Mouse (Mus musculus) hindbrain, embryonic 11.5 days (tissue): ENCODE data around the gene Ptbp2. TPM values are rescaled to one million over a fixed set of nuclear protein-coding genes. Genes with fewer than 3 reads are reported as not detected.

Source experiments
- ATAC-seq: fragments of 200-750 bp; cut with Nextera tagmentation; 2 replicates; pipeline ENCODE4 v1.8.0; 2017; ENCODE audit warnings: mild to moderate bottlenecking, moderate TSS enrichment, moderate library complexity; ENCODE audit not compliant: low FRiP score
- DNase-seq: peaks from one replicate; pipeline ENCODE4 v3.0.0-alpha.2; 2015; ENCODE audit warnings: low spot score
- H3K27ac ChIP-seq: fragments of 300-500 bp; sonication (generic); 2 replicates; pipeline ENCODE4 v1.5.1; 2014; ENCODE audit warnings: mild to moderate bottlenecking, low read depth, low read length
- H3K27me3 ChIP-seq: fragments of 300-500 bp; sonication (generic); 2 replicates; pipeline ENCODE4 v1.6.1; 2014; ENCODE audit warnings: mild to moderate bottlenecking, low read length, moderate library complexity, mixed read lengths; ENCODE audit not compliant: control insufficient read depth, insufficient read depth
- H3K36me3 ChIP-seq: fragments of 300-500 bp; sonication (generic); 2 replicates; pipeline ENCODE4 v1.6.1; 2014; ENCODE audit warnings: mild to moderate bottlenecking, low read length, moderate library complexity, mixed read lengths; ENCODE audit not compliant: control insufficient read depth, insufficient read depth
- H3K4me1 ChIP-seq: fragments of 300-500 bp; sonication (generic); replicated peaks from 2 replicates; pipeline ENCODE4 v1.6.1; 2014; ENCODE audit warnings: low read length, mixed read lengths; ENCODE audit not compliant: control insufficient read depth, insufficient read depth
- H3K4me2 ChIP-seq: fragments of 300-500 bp; sonication (generic); replicated peaks from 2 replicates; pipeline ENCODE4 v1.6.1; 2014; ENCODE audit warnings: mild to moderate bottlenecking, low read depth, low read length
- H3K4me3 ChIP-seq: fragments of 300-500 bp; sonication (generic); 2 replicates; pipeline ENCODE4 v1.5.1; 2014; ENCODE audit warnings: low read depth, low read length
- H3K9ac ChIP-seq: fragments of 300-500 bp; sonication (generic); 2 replicates; pipeline ENCODE4 v1.6.1; 2014; ENCODE audit warnings: low read depth, low read length
- H3K9me3 ChIP-seq: fragments of 300-500 bp; sonication (generic); 2 replicates; pipeline ENCODE4 v1.6.1; 2016; ENCODE audit warnings: low read length; ENCODE audit not compliant: control insufficient read depth
- whole genome bisulfite sequencing: fragments of 180-500 bp; shearing (Covaris S2); extraction: QIAGEN DNeasy Blood & Tissue Kit; methylation state at CpG from one replicate; pipeline ENCODE4 v1.1.7; 2014; 5-methylcytosine and 5-hydroxymethylcytosine counted together
- polyA plus RNA-seq: library from polyadenylated mRNA; unstranded; fragments of >200 nt; fragmentation: Nextera tagmentation; extraction: Ambion mirVana; gene quantifications from 2 replicates; pipeline ENCODE4 v1.2.1, GENCODE M21; 2014

Ptbp2 gene
- polyA plus RNA-seq, 1 experiment from 2014 or later, result 373 TPM

GRCm38 (mm10) chr3:119745801-119746200 is 38.5 kb downstream of the Ptbp2 start:
- no peak overlapping the region for H3K9ac ChIP-seq
- DNase-seq (no peak), ATAC-seq (no peak)
- no peaks in the 10 kb centered on the region for H3K27me3 ChIP-seq
- no peaks in the 10 kb centered on the region; the same call in 1 of the 2 replicates for H3K36me3 ChIP-seq
- H3K4me1 ChIP-seq, result no peaks in the 10 kb centered on the region
- 87% methylated on average over 1 of the region's 1 CpGs for WGBS
- H3K9me3 ChIP-seq, result no peaks in the 10 kb centered on the region
- no peak overlapping the region for H3K27ac ChIP-seq
- no peak overlapping the region for H3K4me3 ChIP-seq
- no peak overlapping the region for H3K4me2 ChIP-seq

- H3K27ac ChIP-seq, result no peak overlapping the region
- H3K36me3 ChIP-seq, result no peaks in the 10 kb centered on the region
- H3K4me1 ChIP-seq, result no peaks in the 10 kb centered on the region
- H3K9me3 ChIP-seq, result no peaks in the 10 kb centered on the region
- no peaks in the 10 kb centered on the region for H3K27me3 ChIP-seq
- ATAC-seq (no peak), DNase-seq (no peak)
- no peak overlapping the region for H3K4me2 ChIP-seq
- no peak overlapping the region for H3K9ac ChIP-seq
- H3K4me3 ChIP-seq, result no peak overlapping the region
- WGBS, result 84% methylated on average over 2 of the region's 2 CpGs
Observed at GRCm38 (mm10) chr3:119729863-119730262, 54.4 kb downstream of the Ptbp2 start.

- Histone ChIP-seq H3K9ac (no peak overlapping the region), H3K4me1 (no peaks in the 10 kb centered on the region), H3K4me2 (no peak overlapping the region), H3K27ac (no peak overlapping the region), H3K27me3 (no peaks in the 10 kb centered on the region), H3K4me3 (no peak overlapping the region), H3K36me3 (no peaks in the 10 kb centered on the region), H3K9me3 (no peaks in the 10 kb centered on the region)
- DNase-seq (no peak), ATAC-seq (peak; percentile 39; the same call in 1 of the 2 replicates)
- WGBS, result 89% methylated on average over 5 of the region's 5 CpGs
Observed at GRCm38 (mm10) chr3:119712066-119712465, 72.2 kb downstream of the Ptbp2 start.

- H3K4me2 ChIP-seq, result no peak overlapping the region
- H3K27ac ChIP-seq, result no peak overlapping the region
- no peak overlapping the region for H3K9ac ChIP-seq
- H3K27me3 ChIP-seq, result no peaks in the 10 kb centered on the region
- H3K36me3 ChIP-seq, result no peaks in the 10 kb centered on the region
- H3K4me3 ChIP-seq, result no peak overlapping the region
- DNase-seq, result no peak
- no peaks in the 10 kb centered on the region for H3K4me1 ChIP-seq
- 0 out of 2 replicates have a peak, but pooled peaks have one; percentile 47 for ATAC-seq
- H3K9me3 ChIP-seq, result no peaks in the 10 kb centered on the region
- 92% methylated on average over 3 of the region's 3 CpGs for WGBS
Observed at GRCm38 (mm10) chr3:119711503-119711902, 72.8 kb downstream of the Ptbp2 start.

- H3K4me2 ChIP-seq, result no peak overlapping the region
- no peaks in the 10 kb centered on the region for H3K9me3 ChIP-seq
- H3K27me3 ChIP-seq, result no peaks in the 10 kb centered on the region
- H3K4me3 ChIP-seq, result no peak overlapping the region
- DNase-seq, result no peak
- H3K36me3 ChIP-seq, result no peaks in the 10 kb centered on the region
- H3K4me1 ChIP-seq, result no peaks in the 10 kb centered on the region
- WGBS, result 59% methylated on average over 3 of the region's 3 CpGs
- ATAC-seq, result no peak
- H3K9ac ChIP-seq, result no peak overlapping the region
- H3K27ac ChIP-seq, result no peak overlapping the region
Observed at GRCm38 (mm10) chr3:119701467-119701866, 82.8 kb downstream of the Ptbp2 start.

GRCm38 (mm10) chr3:119684741-119685140 is 99.5 kb downstream of the Ptbp2 start:
- Histone ChIP-seq H3K4me1 (no peaks in the 10 kb centered on the region), H3K4me3 (no peak overlapping the region), H3K27me3 (no peaks in the 10 kb centered on the region), H3K4me2 (no peak overlapping the region), H3K9me3 (no peaks in the 10 kb centered on the region), H3K9ac (no peak overlapping the region), H3K36me3 (no peaks in the 10 kb centered on the region), H3K27ac (no peak overlapping the region)
- WGBS, result 67% methylated on average over 6 of the region's 6 CpGs
- ATAC-seq, result no peak
- DNase-seq, result no peak
